Mouse (Mus musculus) ES-E14 (cell line): ENCODE data around the gene Rassf5. TPM values are rescaled to one million over a fixed set of nuclear protein-coding genes. Genes with fewer than 3 reads are reported as not detected.

ENCODE experiments used
- DNase-seq: peaks from one replicate; pipeline ENCODE4 v3.0.0-alpha.2; 2013; ENCODE audit warnings: low read depth, low spot score
- H3K27ac ChIP-seq: 2 replicates; pipeline ENCODE4 v1.5.1; 2012; ENCODE audit warnings: low read depth, mild to moderate bottlenecking, low read length, moderate library complexity, mixed read lengths; ENCODE audit not compliant: poor library complexity, insufficient read depth, severe bottlenecking
- H3K36me3 ChIP-seq: 2 replicates; pipeline ENCODE4 v1.6.1; 2012; ENCODE audit warnings: mild to moderate bottlenecking, low read length, moderate library complexity, mixed read lengths; ENCODE audit not compliant: control insufficient read depth, poor library complexity, insufficient read depth, severe bottlenecking
- H3K4me1 ChIP-seq, 2 experiments: fragments of 150-350 bp in 1 of 2; sonication (generic) in 1 of 2; 2 replicates each; pipeline ENCODE4 v1.6.1; 2012; ENCODE audit warnings: low read length in 2 of 2, mild to moderate bottlenecking in 1 of 2, mixed read lengths in 1 of 2; ENCODE audit not compliant: control insufficient read depth in 2 of 2, insufficient read depth in 2 of 2, poor library complexity in 1 of 2
- H3K4me3 ChIP-seq, 2 experiments: fragments of 150-350 bp in 1 of 2; sonication (generic) in 1 of 2; 2 replicates each; pipeline ENCODE4 v1.5.1; 2012; ENCODE audit warnings: low read length in 2 of 2, low read depth in 1 of 2, mild to moderate bottlenecking in 1 of 2, mixed read lengths in 1 of 2; ENCODE audit not compliant: insufficient read depth in 1 of 2, poor library complexity in 1 of 2, severe bottlenecking in 1 of 2
- H3K9ac ChIP-seq: 2 replicates; pipeline ENCODE4 v1.6.1; 2012; ENCODE audit warnings: low read depth, mild to moderate bottlenecking, low read length, mixed read lengths; ENCODE audit not compliant: poor library complexity, insufficient read depth, severe bottlenecking
- H3K9me3 ChIP-seq: fragments of 150-350 bp; sonication (generic); 2 replicates; pipeline ENCODE4 v1.6.1; 2012; ENCODE audit warnings: low read depth, mild to moderate bottlenecking, low read length; ENCODE audit not compliant: control insufficient read depth, insufficient read depth
- CHD2 ChIP-seq: IDR thresholded peaks from 2 replicates; pipeline ENCODE4 v1.6.1; 2014; ENCODE audit warnings: mild to moderate bottlenecking, low read depth, low read length, inconsistent platforms
- HCFC1 ChIP-seq: IDR thresholded peaks from 2 replicates; pipeline ENCODE4 v1.6.1; 2012; ENCODE audit warnings: low read length, inconsistent platforms, borderline replicate concordance; ENCODE audit not compliant: insufficient read depth
- MAFK ChIP-seq: IDR thresholded peaks from 2 replicates; pipeline ENCODE4 v1.6.1; 2014; ENCODE audit warnings: mild to moderate bottlenecking, low read depth, low read length, inconsistent platforms; ENCODE audit not compliant: insufficient read depth
- ZC3H11A ChIP-seq: IDR thresholded peaks from 2 replicates; pipeline ENCODE4 v1.6.1; 2012; ENCODE audit warnings: low read depth, mild to moderate bottlenecking, inconsistent platforms, low read length, borderline replicate concordance
- ZNF384 ChIP-seq: IDR thresholded peaks from 2 replicates; pipeline ENCODE4 v1.6.1; 2012; ENCODE audit warnings: low read depth, low read length, inconsistent platforms
- in situ Hi-C, 2 experiments: fragments of 600-800 bp; cut with MboI; formaldehyde crosslinking; loops; one replicate each; pipeline ENCODE4 v1.15.1; 2025; ENCODE audit warnings: low sequenced_read_pairs in 2 of 2, inconsistent platforms in 1 of 2; ENCODE audit not compliant: unreplicated experiment in 2 of 2
- total RNA-seq: library from RNA; depleted of rRNA; stranded (reverse); fragments of 300-350 nt; gene quantifications from 2 replicates; pipeline ENCODE4 v1.2.3, GENCODE M21; 2012; rRNA removed

Gene Rassf5
- total RNA-seq, 1 experiment = 0.76 TPM

DNA sequence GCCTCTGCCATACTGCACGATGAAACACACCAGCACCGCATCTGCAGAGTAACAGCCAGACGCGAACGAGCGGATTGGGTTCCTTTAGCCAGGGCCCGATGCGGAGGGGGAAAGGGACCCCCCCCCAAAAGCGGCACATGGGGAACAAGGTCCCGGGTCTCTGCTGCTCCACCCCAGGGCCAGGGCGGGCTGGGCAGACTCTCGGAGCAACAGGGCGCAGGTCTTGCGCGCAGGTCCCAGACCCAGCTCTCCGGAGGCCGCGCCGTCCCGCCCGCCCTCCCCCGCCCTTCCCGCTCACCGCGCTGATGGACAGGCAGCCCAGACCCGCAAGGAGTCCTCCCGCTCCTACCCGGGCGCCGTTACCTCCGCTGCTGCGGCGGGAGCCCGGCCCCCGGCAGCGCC is 107.3 kb downstream of the Rassf5 start:
- H3K9me3 ChIP-seq = no peaks in the 10 kb centered on the region
- peak overlapping the region; percentile 84 for H3K27ac ChIP-seq
- in situ Hi-C loops = no loop called here
- peak overlapping the region; percentile 93 for H3K9ac ChIP-seq
- peaks cover 1 to 4% of the 10 kb centered on the region in 2 experiments; a peak in 1 of 4 replicates for H3K4me1 ChIP-seq
- TF ChIP-seq MAFK (no peak), CHD2 (no peak), ZC3H11A (no peak), ZNF384 (no peak), HCFC1 (no peak)
- no peak for DNase-seq
- peaks cover 15% of the 10 kb centered on the region for H3K36me3 ChIP-seq
- H3K4me3 ChIP-seq = peak overlapping the region; percentile 70 to 93

- H3K36me3 ChIP-seq = peaks cover 20% of the 10 kb centered on the region
- TF ChIP-seq ZC3H11A = no peak
- no peak for TF ChIP-seq CHD2
- TF ChIP-seq MAFK = no peak
- TF ChIP-seq HCFC1 = no peak
- no peak for TF ChIP-seq ZNF384
- in situ Hi-C loops = no loop called here
- no peak overlapping the region; the same call in 1 of the 2 replicates for H3K27ac ChIP-seq
- peak overlapping the region; percentile 63 to 70 for H3K4me3 ChIP-seq
- H3K9me3 ChIP-seq = no peaks in the 10 kb centered on the region
- peak overlapping the region; percentile 40; the same call in 1 of the 2 replicates for H3K9ac ChIP-seq
- DNase-seq = no peak
- peaks cover 1 to 4% of the 10 kb centered on the region in 2 experiments; a peak in 1 of 4 replicates for H3K4me1 ChIP-seq
Observed at GRCm38 (mm10) chr1:131137111-131137510, 107.9 kb downstream of the Rassf5 start.

- Histone ChIP-seq H3K9me3 (no peaks in the 10 kb centered on the region), H3K4me3 (peak overlapping the region; percentile 34 to 70; a peak in 2 of 4 replicates), H3K27ac (no peak overlapping the region; the same call in 1 of the 2 replicates), H3K4me1 (peaks cover 1 to 4% of the 10 kb centered on the region in 2 experiments; a peak in 1 of 4 replicates), H3K36me3 (peaks cover 21% of the 10 kb centered on the region), H3K9ac (peak overlapping the region; percentile 31; the same call in 1 of the 2 replicates)
- in situ Hi-C loops = no loop called here
- no peak for TF ChIP-seq HCFC1
- no peak for TF ChIP-seq CHD2
- no peak for TF ChIP-seq ZNF384
- no peak for DNase-seq
Observed at GRCm38 (mm10) chr1:131135960-131136629, 109.0 kb downstream of the Rassf5 start.

DNA sequence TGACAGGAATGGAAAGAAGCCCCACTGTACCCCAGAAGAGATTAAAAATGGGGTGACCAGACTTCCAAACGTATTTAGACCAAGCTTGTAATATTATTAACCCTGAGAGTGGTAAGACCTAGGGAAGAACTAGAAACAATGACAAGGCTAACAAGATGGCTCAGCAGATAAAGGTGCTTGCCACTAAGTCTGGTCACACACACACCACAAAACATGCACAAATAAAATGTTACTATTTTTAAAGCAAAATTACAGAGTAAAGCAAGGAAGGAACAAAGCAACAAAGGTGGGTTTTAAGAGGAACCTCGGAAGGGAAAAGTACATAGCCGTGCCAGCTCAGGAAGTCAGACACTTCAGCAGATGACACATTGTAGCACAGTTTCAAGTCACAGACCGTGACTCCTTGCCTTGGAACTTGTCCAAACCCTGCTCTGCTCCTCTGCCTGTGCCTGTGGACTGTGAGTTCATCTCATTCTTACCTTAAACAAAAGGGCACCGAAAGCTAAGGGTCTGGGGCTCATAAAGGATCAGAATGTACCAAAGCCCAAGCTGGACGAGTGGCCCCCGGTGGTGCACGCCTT is 110.0 kb downstream of the Rassf5 start:
- TF ChIP-seq ZC3H11A = no peak
- no peak for TF ChIP-seq HCFC1
- TF ChIP-seq ZNF384 = no peak
- TF ChIP-seq CHD2 = no peak
- no peak for TF ChIP-seq MAFK
- no peak overlapping the region for H3K27ac ChIP-seq
- no peak overlapping the region for H3K9ac ChIP-seq
- no peak overlapping the region for H3K4me3 ChIP-seq
- in situ Hi-C loops = no loop called here
- no peaks in the 10 kb centered on the region for H3K9me3 ChIP-seq
- no peak for DNase-seq
- peaks cover 0 to 4% of the 10 kb centered on the region in 2 experiments; a peak in 1 of 4 replicates for H3K4me1 ChIP-seq
- H3K36me3 ChIP-seq = peaks cover 31% of the 10 kb centered on the region

- in situ Hi-C loops = no loop called here
- no peak for DNase-seq
- TF ChIP-seq ZNF384 = no peak
- TF ChIP-seq CHD2 = no peak
- no peak for TF ChIP-seq MAFK
- no peak for TF ChIP-seq HCFC1
- TF ChIP-seq ZC3H11A = no peak
- Histone ChIP-seq H3K9ac (peak overlapping the region; percentile 12; the same call in 1 of the 2 replicates), H3K4me3 (no peak overlapping the region), H3K4me1 (no peaks in the 10 kb centered on the region), H3K27ac (no peak overlapping the region), H3K9me3 (no peaks in the 10 kb centered on the region), H3K36me3 (peaks cover 39% of the 10 kb centered on the region)
Observed at GRCm38 (mm10) chr1:131134231-131134630, 110.8 kb downstream of the Rassf5 start.

Other genes starting within 250 kb of the Rassf5 start
- gene Il10, start 225.4 kb downstream of the Rassf5 start, total RNA-seq = 0.48 and 1.8 TPM in 2 replicates
- gene Mapkapk2, start 147.4 kb downstream of the Rassf5 start, total RNA-seq = 27.3 and 38.0 TPM in 2 replicates
- 18.6 and 22.1 TPM in 2 replicates for gene Dyrk3, start 106.9 kb downstream of the Rassf5 start, total RNA-seq
- 64.5 and 70.1 TPM in 2 replicates for gene Eif2d, start 92.1 kb downstream of the Rassf5 start, total RNA-seq
- gene Ikbke, start 34.3 kb upstream of the Rassf5 start, total RNA-seq = 4.2 and 4.5 TPM in 2 replicates